Mouse (Mus musculus) spleen, adult 2 months (tissue): ENCODE measurements around the gene Pitpnm3. TPM values are rescaled to one million over a fixed set of nuclear protein-coding genes. Genes with fewer than 3 reads are reported as not detected.

Experiments used
- DNase-seq, 2 experiments: peaks; one replicate each; pipeline versions ENCODE4 v3.0.0 to v3.0.0-alpha.2; 2012 to 2021; ENCODE audit warnings: low spot score in 2 of 2, low read depth in 1 of 2
- H3K27ac ChIP-seq: fragments of 200-500 bp; 2 replicates; pipeline ENCODE4 v1.5.1; 2012; ENCODE audit warnings: low read length, inconsistent platforms; ENCODE audit not compliant: insufficient read depth
- H3K27me3 ChIP-seq: fragments of 200-500 bp; 2 replicates; pipeline ENCODE4 v1.6.1; 2012; ENCODE audit warnings: mild to moderate bottlenecking, moderate library complexity, low read length, inconsistent platforms; ENCODE audit not compliant: control insufficient read depth, insufficient read depth
- H3K36me3 ChIP-seq: fragments of 200-500 bp; 2 replicates; pipeline ENCODE4 v1.6.1; 2012; ENCODE audit warnings: mild to moderate bottlenecking, low read length, inconsistent platforms; ENCODE audit not compliant: control insufficient read depth, insufficient read depth
- H3K4me1 ChIP-seq: fragments of 200-500 bp; 2 replicates; pipeline ENCODE4 v1.6.1; 2011; ENCODE audit warnings: inconsistent platforms; ENCODE audit not compliant: control insufficient read depth, insufficient read depth, insufficient read length
- H3K4me3 ChIP-seq: fragments of 200-500 bp; 2 replicates; pipeline ENCODE4 v1.5.1; 2011; ENCODE audit warnings: mild to moderate bottlenecking, inconsistent platforms; ENCODE audit not compliant: insufficient read depth, insufficient read length; ENCODE audit errors: extremely low read depth
- CTCF ChIP-seq: fragments of 200-500 bp; IDR thresholded peaks from 2 replicates; pipeline ENCODE4 v1.5.1; 2011; ENCODE audit warnings: mild to moderate bottlenecking, inconsistent platforms; ENCODE audit not compliant: insufficient read depth, insufficient read length, insufficient replicate concordance; ENCODE audit errors: extremely low read depth
- POLR2A ChIP-seq: fragments of 200-500 bp; IDR thresholded peaks from 2 replicates; pipeline ENCODE4 v1.6.1; 2011; ENCODE audit warnings: low read depth, low read length, inconsistent platforms
- WGBS: fragments of 180-500 bp; shearing (Covaris S2); methylation state at CpG from one replicate; pipeline ENCODE4 v1.1.7; 2018; 5-methylcytosine and 5-hydroxymethylcytosine counted together
- polyA plus RNA-seq: library from polyadenylated mRNA; depleted of rRNA; stranded (reverse); fragments of >200 nt; gene quantifications from 2 replicates; pipeline ENCODE4 v1.2.3, GENCODE M21; 2012

Pitpnm3 gene
- polyA plus RNA-seq, 1 experiment = 5.9 TPM

DNA sequence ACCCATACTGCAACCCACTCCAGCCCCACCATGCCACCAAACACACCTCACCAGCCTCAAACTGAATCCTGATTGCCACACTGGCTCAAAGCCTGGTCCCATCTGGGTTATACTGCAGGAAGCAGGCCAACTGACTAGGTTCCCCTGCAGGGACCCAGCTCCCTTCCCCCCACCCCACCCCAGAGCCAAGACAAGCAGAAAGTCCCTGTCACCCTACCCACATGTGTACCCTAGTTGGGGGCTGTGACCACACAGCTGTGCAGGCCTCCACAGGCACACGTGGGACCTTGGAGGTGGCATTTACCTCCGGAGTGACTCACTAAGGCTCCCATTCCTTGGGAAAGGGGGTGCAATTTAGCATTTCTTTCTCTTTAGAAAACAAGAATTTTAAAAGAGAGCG is 5.1 kb downstream of the Pitpnm3 start:
- DNase-seq = no peak
- H3K36me3 ChIP-seq = no peaks in the 10 kb centered on the region
- TF ChIP-seq CTCF = no peak
- no peak for TF ChIP-seq POLR2A
- no peak overlapping the region for H3K4me3 ChIP-seq
- WGBS = 57% methylated on average over 3 of the region's 3 CpGs
- H3K4me1 ChIP-seq = no peaks in the 10 kb centered on the region
- H3K27ac ChIP-seq = no peak overlapping the region
- peaks cover 6% of the 10 kb centered on the region for H3K27me3 ChIP-seq

GRCm38 (mm10) chr11:72130021-72130420 is 5.6 kb downstream of the Pitpnm3 start:
- 23% methylated on average over 11 of the region's 11 CpGs for WGBS
- H3K4me1 ChIP-seq = no peaks in the 10 kb centered on the region
- TF ChIP-seq CTCF = no peak
- H3K36me3 ChIP-seq = no peaks in the 10 kb centered on the region
- H3K27ac ChIP-seq = no peak overlapping the region
- peaks cover 3% of the 10 kb centered on the region; the same call in 1 of the 2 replicates for H3K27me3 ChIP-seq
- no peak for DNase-seq
- no peak overlapping the region for H3K4me3 ChIP-seq

DNA sequence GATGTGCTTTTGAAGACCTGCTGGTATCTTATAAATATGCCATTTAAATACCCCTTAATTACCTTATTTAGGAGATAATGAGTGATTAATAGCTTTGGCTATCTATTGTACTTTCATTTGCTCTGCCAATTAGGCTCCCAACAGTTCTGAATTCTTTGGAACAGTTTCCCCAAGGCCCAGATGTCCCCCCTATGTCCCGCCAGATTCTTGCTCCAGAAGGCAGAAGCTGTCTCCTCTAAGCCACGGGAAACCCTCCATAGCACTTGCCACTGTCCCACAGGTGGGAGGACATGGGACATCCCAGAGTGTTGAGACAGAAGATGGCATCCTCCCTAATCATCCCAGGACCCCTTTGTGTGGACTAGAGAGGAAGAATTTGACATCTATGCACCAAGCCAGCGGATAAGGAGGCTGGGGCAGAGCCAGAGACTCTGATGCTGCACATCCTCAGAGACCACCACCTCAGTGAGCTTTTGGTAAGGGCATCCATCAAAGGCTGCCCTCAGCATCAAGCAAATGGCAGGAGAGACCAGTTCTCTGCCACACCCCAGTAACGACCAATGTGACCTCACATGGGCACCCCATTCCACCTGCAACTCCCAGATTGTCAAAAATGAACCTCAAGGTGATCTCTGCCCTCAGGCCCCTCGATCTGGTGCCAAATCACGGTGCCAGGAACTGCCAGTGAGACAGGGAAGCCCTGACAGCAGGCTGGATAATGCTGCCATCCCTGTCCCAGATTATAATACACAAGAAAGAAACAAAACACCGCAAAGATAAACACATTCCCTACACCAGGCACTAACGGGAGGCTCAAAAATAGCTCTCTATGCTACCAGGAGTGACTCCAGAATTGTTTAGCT is 6.3 kb downstream of the Pitpnm3 start:
- Histone ChIP-seq H3K27ac (no peak overlapping the region), H3K4me3 (no peak overlapping the region), H3K27me3 (no peaks in the 10 kb centered on the region), H3K4me1 (no peaks in the 10 kb centered on the region), H3K36me3 (no peaks in the 10 kb centered on the region)
- no peak for DNase-seq
- TF ChIP-seq POLR2A = no peak
- TF ChIP-seq CTCF = no peak
- 75% methylated on average over 8 of the region's 8 CpGs for WGBS

DNA sequence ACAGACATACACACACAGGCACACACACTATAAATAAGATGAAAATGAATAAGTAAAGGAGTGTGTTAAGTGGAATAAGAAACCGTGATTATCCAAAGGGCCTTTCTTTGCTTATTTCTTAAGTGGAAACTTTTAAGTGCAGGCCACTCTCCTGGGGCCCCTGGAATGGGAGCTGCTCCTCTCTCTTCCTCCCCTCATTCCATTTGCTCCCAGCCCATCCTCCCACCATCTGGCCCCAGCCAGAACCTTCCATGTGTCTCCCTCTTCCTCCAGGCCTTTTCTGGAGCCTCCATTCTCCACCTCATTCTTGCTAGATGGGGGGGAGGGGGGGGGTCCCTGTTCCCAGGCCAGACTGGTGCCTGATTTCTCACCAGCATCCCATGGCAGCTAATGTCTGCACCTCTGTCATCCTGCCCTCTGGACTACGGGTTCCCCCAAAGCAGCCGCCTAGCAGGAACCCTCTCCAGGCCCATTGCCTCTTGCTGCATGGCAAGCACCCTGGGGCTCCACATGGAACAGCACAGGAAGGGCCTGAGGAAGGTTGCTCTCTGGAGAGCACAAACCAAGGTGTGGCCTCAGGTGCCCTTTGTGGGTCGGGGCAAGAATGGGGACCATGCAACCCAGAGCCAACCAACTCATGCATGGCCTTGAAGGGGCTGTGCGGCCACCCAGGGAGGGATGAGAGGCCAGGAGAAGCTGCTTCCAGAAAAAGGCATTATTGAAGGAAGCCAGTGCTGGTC is 8.0 kb downstream of the Pitpnm3 start:
- TF ChIP-seq CTCF (no peak), POLR2A (no peak)
- no peaks in the 10 kb centered on the region for H3K27me3 ChIP-seq
- H3K4me1 ChIP-seq = no peaks in the 10 kb centered on the region
- DNase-seq = no peak
- H3K36me3 ChIP-seq = no peaks in the 10 kb centered on the region
- H3K4me3 ChIP-seq = no peak overlapping the region
- no peak overlapping the region for H3K27ac ChIP-seq
- WGBS = 83% methylated on average over 5 of the region's 5 CpGs

DNA sequence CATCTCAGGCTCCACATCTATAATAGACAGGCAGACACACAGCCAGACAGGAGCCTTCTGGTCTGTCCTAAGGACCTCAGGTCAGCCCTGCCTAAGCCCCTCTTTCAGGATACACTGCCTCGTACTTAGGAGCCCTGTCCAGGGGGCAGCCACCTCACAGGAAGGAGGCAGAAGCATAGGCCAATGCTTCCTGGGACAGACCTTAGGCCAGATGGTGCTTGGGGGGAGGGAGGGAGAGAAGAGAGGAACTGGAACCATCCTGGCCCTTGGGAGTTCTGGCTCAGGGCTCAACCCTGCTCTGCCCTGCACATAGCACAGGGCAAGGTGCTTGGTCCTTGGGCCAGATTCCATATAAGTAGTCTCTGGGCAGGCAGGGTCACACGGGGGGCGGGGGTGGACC is 9.8 kb downstream of the Pitpnm3 start:
- no peak for DNase-seq
- H3K4me1 ChIP-seq = no peaks in the 10 kb centered on the region
- no peaks in the 10 kb centered on the region for H3K36me3 ChIP-seq
- no peak overlapping the region for H3K4me3 ChIP-seq
- 60% methylated on average over 3 of the region's 3 CpGs for WGBS
- TF ChIP-seq CTCF = no peak
- no peak for TF ChIP-seq POLR2A
- H3K27ac ChIP-seq = no peak overlapping the region
- no peaks in the 10 kb centered on the region for H3K27me3 ChIP-seq

GRCm38 (mm10) chr11:72123531-72123930 is 12.0 kb downstream of the Pitpnm3 start:
- H3K4me1 ChIP-seq = no peaks in the 10 kb centered on the region
- WGBS = 71% methylated on average over 4 of the region's 4 CpGs

More at GRCm38 (mm10) chr11:72123531-72123930, 12.0 kb downstream of the Pitpnm3 start:
- DNase-seq = no peak
- H3K27me3 ChIP-seq = no peaks in the 10 kb centered on the region
- no peak overlapping the region for H3K27ac ChIP-seq
- no peak overlapping the region for H3K4me3 ChIP-seq
- TF ChIP-seq POLR2A (no peak), CTCF (no peak)
- no peaks in the 10 kb centered on the region for H3K36me3 ChIP-seq
